Mouse (Mus musculus): ENCODE measurements at regions not wholly inside any gene's neighbourhood (a gene's known extent, or its start where the extent isn't known, plus 50 kb on each side); places are given as distances from the start of the nearest gene placed in this dataset.
"Not testable (repeated sequence)": the region's sequence is repeated elsewhere in the genome, so short reads cannot be mapped to it uniquely, and the experiment has no call there.

GRCm38 (mm10) chr4:105697123-105697522 is 92.5 kb upstream of the Gm12728 start:
- Histone ChIP-seq H3K4me2 (no peak overlapping the region), H3K9ac (no peak overlapping the region), H3K9me3 (no peaks in the 10 kb centered on the region), H3K36me3 (no peaks in the 10 kb centered on the region), H3K4me1 (no peaks in the 10 kb centered on the region), H3K27me3 (no peaks in the 10 kb centered on the region), H3K27ac (no peak overlapping the region), H3K4me3 (no peak overlapping the region)
- WGBS: 66% methylated on average over 4 of the region's 4 CpGs
- ATAC-seq (ENCODE audit: insufficient number of reproducible peaks, low FRiP score, low TSS enrichment, low read depth): no peak

- no peak for ATAC-seq (ENCODE audit: insufficient number of reproducible peaks, low FRiP score, low TSS enrichment, low read depth)
- no peak overlapping the region for H3K4me2 ChIP-seq
- no peaks in the 10 kb centered on the region for H3K36me3 ChIP-seq
- H3K9ac ChIP-seq: no peak overlapping the region
- H3K27ac ChIP-seq: no peak overlapping the region
- H3K4me3 ChIP-seq: no peak overlapping the region
- H3K27me3 ChIP-seq: no peaks in the 10 kb centered on the region
- H3K9me3 ChIP-seq: no peaks in the 10 kb centered on the region
- WGBS: 52% methylated on average over 3 of the region's 3 CpGs
- no peaks in the 10 kb centered on the region for H3K4me1 ChIP-seq
These were observed 87.6 kb upstream of the Gm12728 start for GRCm38 (mm10) chr4:105702036-105702435.

GRCm38 (mm10) chr4:105703408-105703807 is 86.3 kb upstream of the Gm12728 start:
- 80% methylated on average over 3 of the region's 3 CpGs for WGBS
- Histone ChIP-seq H3K4me2 (no peak overlapping the region), H3K4me1 (0 out of 2 replicates have a peak, but pooled peaks cover 2% of the 10 kb centered on the region), H3K9ac (no peak overlapping the region), H3K4me3 (no peak overlapping the region), H3K36me3 (no peaks in the 10 kb centered on the region), H3K27ac (no peak overlapping the region), H3K9me3 (no peaks in the 10 kb centered on the region), H3K27me3 (no peaks in the 10 kb centered on the region)
- ATAC-seq (ENCODE audit: insufficient number of reproducible peaks, low FRiP score, low TSS enrichment, low read depth): no peak

GRCm38 (mm10) chr4:105704271-105704670 is 85.4 kb upstream of the Gm12728 start:
- H3K4me1 ChIP-seq: peaks cover 5% of the 10 kb centered on the region; the same call in 1 of the 2 replicates
- H3K9me3 ChIP-seq: no peaks in the 10 kb centered on the region
- H3K4me3 ChIP-seq: no peak overlapping the region
- H3K4me2 ChIP-seq: no peak overlapping the region
- H3K36me3 ChIP-seq: no peaks in the 10 kb centered on the region
- H3K27me3 ChIP-seq: no peaks in the 10 kb centered on the region
- no peak for ATAC-seq (ENCODE audit: insufficient number of reproducible peaks, low FRiP score, low TSS enrichment, low read depth)
- 77% methylated on average over 9 of the region's 9 CpGs for WGBS
- no peak overlapping the region for H3K9ac ChIP-seq
- H3K27ac ChIP-seq: no peak overlapping the region

GRCm38 (mm10) chr4:105705996-105706395 is 83.7 kb upstream of the Gm12728 start:
- ATAC-seq (ENCODE audit: insufficient number of reproducible peaks, low FRiP score, low TSS enrichment, low read depth): no peak
- no peak overlapping the region for H3K4me3 ChIP-seq
- no peak overlapping the region for H3K27ac ChIP-seq
- H3K9me3 ChIP-seq: no peaks in the 10 kb centered on the region
- 55% methylated on average over 6 of the region's 6 CpGs for WGBS
- H3K4me2 ChIP-seq: no peak overlapping the region
- peaks cover 6% of the 10 kb centered on the region; the same call in 1 of the 2 replicates for H3K4me1 ChIP-seq
- H3K27me3 ChIP-seq: no peaks in the 10 kb centered on the region
- H3K9ac ChIP-seq: no peak overlapping the region
- no peaks in the 10 kb centered on the region for H3K36me3 ChIP-seq

GRCm38 (mm10) chr4:105708080-105708796 is 81.4 kb upstream of the Gm12728 start:
- Histone ChIP-seq H3K27ac (no peak overlapping the region), H3K4me3 (no peak overlapping the region), H3K36me3 (no peaks in the 10 kb centered on the region), H3K4me1 (peaks cover 6% of the 10 kb centered on the region; the same call in 1 of the 2 replicates), H3K9me3 (no peaks in the 10 kb centered on the region), H3K27me3 (no peaks in the 10 kb centered on the region), H3K9ac (no peak overlapping the region), H3K4me2 (no peak overlapping the region)
- no peak for ATAC-seq (ENCODE audit: insufficient number of reproducible peaks, low FRiP score, low TSS enrichment, low read depth)
- WGBS: 32% methylated on average over 13 of the region's 13 CpGs

- Histone ChIP-seq H3K27me3 (no peaks in the 10 kb centered on the region), H3K4me1 (peaks cover 3% of the 10 kb centered on the region; the same call in 1 of the 2 replicates), H3K4me3 (no peak overlapping the region), H3K9me3 (no peaks in the 10 kb centered on the region), H3K36me3 (no peaks in the 10 kb centered on the region), H3K27ac (no peak overlapping the region), H3K4me2 (no peak overlapping the region), H3K9ac (no peak overlapping the region)
- ATAC-seq (ENCODE audit: insufficient number of reproducible peaks, low FRiP score, low TSS enrichment, low read depth): no peak
- WGBS: 90% methylated on average over 6 of the region's 6 CpGs
These were observed 75.7 kb upstream of the Gm12728 start for GRCm38 (mm10) chr4:105713956-105714355.

- WGBS: 67% methylated on average over 5 of the region's 5 CpGs
- no peaks in the 10 kb centered on the region for H3K27me3 ChIP-seq
- no peak overlapping the region for H3K9ac ChIP-seq
- no peak overlapping the region for H3K4me3 ChIP-seq
- H3K4me1 ChIP-seq: no peaks in the 10 kb centered on the region
- no peaks in the 10 kb centered on the region for H3K36me3 ChIP-seq
- H3K9me3 ChIP-seq: no peaks in the 10 kb centered on the region
- no peak overlapping the region for H3K27ac ChIP-seq
- no peak overlapping the region for H3K4me2 ChIP-seq
- ATAC-seq (ENCODE audit: insufficient number of reproducible peaks, low FRiP score, low TSS enrichment, low read depth): no peak
These were observed 71.6 kb upstream of the Gm12728 start for GRCm38 (mm10) chr4:105718080-105718479.

- ATAC-seq (ENCODE audit: insufficient number of reproducible peaks, low FRiP score, low TSS enrichment, low read depth): no peak
- WGBS: 65% methylated on average over 3 of the region's 3 CpGs
- Histone ChIP-seq H3K9ac (no peak overlapping the region), H3K36me3 (no peaks in the 10 kb centered on the region), H3K27me3 (no peaks in the 10 kb centered on the region), H3K27ac (no peak overlapping the region), H3K4me3 (no peak overlapping the region), H3K4me1 (no peaks in the 10 kb centered on the region), H3K4me2 (no peak overlapping the region), H3K9me3 (no peaks in the 10 kb centered on the region)
These were observed 61.0 kb upstream of the Gm12728 start for GRCm38 (mm10) chr4:105728696-105729095.

GRCm38 (mm10) chr4:105730900-105731299 is 58.8 kb upstream of the Gm12728 start:
- Histone ChIP-seq H3K4me1 (no peaks in the 10 kb centered on the region), H3K9ac (no peak overlapping the region), H3K9me3 (no peaks in the 10 kb centered on the region), H3K27me3 (no peaks in the 10 kb centered on the region), H3K36me3 (no peaks in the 10 kb centered on the region), H3K27ac (no peak overlapping the region), H3K4me2 (no peak overlapping the region), H3K4me3 (no peak overlapping the region)
- 35% methylated on average over 2 of the region's 2 CpGs for WGBS
- ATAC-seq (ENCODE audit: insufficient number of reproducible peaks, low FRiP score, low TSS enrichment, low read depth): no peak

GRCm38 (mm10) chr4:105735116-105735515 is 54.6 kb upstream of the Gm12728 start:
- H3K4me1 ChIP-seq; H3K9me3 ChIP-seq; H3K36me3 ChIP-seq; H3K4me3 ChIP-seq; H3K27me3 ChIP-seq; H3K27ac ChIP-seq; H3K9ac ChIP-seq; ATAC-seq (ENCODE audit: insufficient number of reproducible peaks, low FRiP score, low TSS enrichment, low read depth); H3K4me2 ChIP-seq: not testable (repeated sequence)
- 91% methylated on average over 7 of the region's 9 CpGs for WGBS
